Mouse (Mus musculus): ENCODE results near the gene Hsd17b14. TPM values are rescaled to one million over a fixed set of nuclear protein-coding genes. Genes with fewer than 3 reads are reported as not detected.
"Not testable (repeated sequence)": the region's sequence is repeated elsewhere in the genome, so short reads cannot be mapped to it uniquely, and the experiment has no call there.

Hsd17b14 gene
- total and polyA plus RNA-seq, 3 experiments = 6.0 to 34.9 (median 8.2) TPM

- ATAC-seq (ENCODE audit: extremely low read depth, insufficient number of reproducible peaks, low FRiP score, poor library complexity, severe bottlenecking) (no peak), DNase-seq (ENCODE audit: low spot score) (no peak)
- Histone ChIP-seq H3K4me1 (ENCODE audit: insufficient read depth, low read depth, low read length) (peaks cover 66% of the 10 kb centered on the region), H3K27me3 (ENCODE audit: insufficient read depth, low read length) (peaks cover 2% of the 10 kb centered on the region), H3K9me3 (replicated peaks) (no peaks in the 10 kb centered on the region), H3K36me3 (replicated peaks) (peaks cover 29% of the 10 kb centered on the region), H3K4me3 (ENCODE audit: low read depth, low read length) (peak overlapping the region; percentile 94)
- TF ChIP-seq GATA1 (IDR thresholded peaks at IDR 0.05; ENCODE audit: borderline replicate concordance, low read length) = no peak
- TF ChIP-seq GATA2 (IDR thresholded peaks at IDR 0.05; ENCODE audit: borderline replicate concordance, low read depth, low read length) = no peak
- no peak for TF ChIP-seq POLR2AphosphoS5 (IDR thresholded peaks at IDR 0.05; ENCODE audit: insufficient replicate concordance, low read depth, low read length)
- no peak for TF ChIP-seq CTCF (IDR thresholded peaks at IDR 0.05; ENCODE audit: low read depth, low read length)
- TF ChIP-seq TAL1 (conservative IDR thresholded peaks at IDR 0.05; ENCODE audit: low read depth, low read length) = no peak
These were observed 28.1 kb upstream of the Hsd17b14 start for GRCm38 (mm10) chr7:45526474-45527120.

GRCm38 (mm10) chr7:45527169-45527568, 27.5 kb upstream of the Hsd17b14 start:
- H3K36me3 ChIP-seq (replicated peaks) = peaks cover 24% of the 10 kb centered on the region
- not testable (repeated sequence) for H3K27me3 ChIP-seq (ENCODE audit: insufficient read depth, low read length); ATAC-seq (ENCODE audit: extremely low read depth, insufficient number of reproducible peaks, low FRiP score, poor library complexity, severe bottlenecking); DNase-seq (ENCODE audit: low spot score); H3K9me3 ChIP-seq (replicated peaks)
- peak overlapping the region; percentile 59; the same call in 1 of the 2 replicates for H3K4me3 ChIP-seq (ENCODE audit: low read depth, low read length)
- peaks cover 61% of the 10 kb centered on the region for H3K4me1 ChIP-seq (ENCODE audit: insufficient read depth, low read depth, low read length)

DNA sequence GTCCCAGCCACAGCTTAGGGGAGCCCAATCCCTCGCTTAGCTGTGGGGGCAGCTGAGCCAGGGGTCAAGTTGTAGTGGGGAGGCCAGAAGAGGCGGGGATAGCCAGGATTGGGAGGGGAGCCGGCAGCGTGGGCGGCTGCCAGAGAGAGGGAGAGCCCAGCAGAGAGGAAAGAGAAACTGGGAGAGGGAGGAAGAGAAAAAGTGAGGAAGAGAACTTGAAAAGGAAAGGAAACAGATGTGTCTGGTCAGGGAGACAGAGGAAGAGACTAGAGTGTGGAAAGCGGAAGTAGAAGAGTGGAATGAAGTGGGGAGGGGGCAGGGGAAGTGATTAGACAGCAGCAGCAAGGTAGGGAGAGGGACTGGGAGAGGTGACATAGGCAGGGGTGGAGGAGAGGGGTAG, 25.2 kb upstream of the Hsd17b14 start:
- peak; percentile 69 for DNase-seq (ENCODE audit: low spot score)

DNA sequence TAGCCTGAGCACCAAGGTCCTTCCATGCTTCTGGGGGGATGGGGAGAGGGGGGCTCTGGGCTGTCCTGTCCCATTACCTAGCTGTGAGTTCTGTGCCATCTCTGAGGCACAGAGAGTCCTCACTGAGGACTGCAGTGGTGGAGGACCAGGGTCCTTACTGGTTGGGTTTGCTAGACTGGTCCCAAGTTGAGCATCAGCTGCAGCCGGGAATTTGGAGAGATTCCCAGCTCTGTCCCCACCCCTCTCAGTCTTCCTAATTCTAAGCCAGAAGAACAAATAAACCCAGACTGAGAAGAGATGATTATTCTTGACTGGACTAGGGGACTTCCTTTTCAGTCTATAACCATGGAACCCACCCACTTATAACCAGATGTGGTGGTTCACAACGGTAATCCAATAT, 24.1 kb upstream of the Hsd17b14 start:
- Histone ChIP-seq H3K9me3 (replicated peaks) (no peaks in the 10 kb centered on the region), H3K27me3 (ENCODE audit: insufficient read depth, low read length) (peaks cover 22% of the 10 kb centered on the region), H3K4me1 (ENCODE audit: insufficient read depth, low read depth, low read length) (peaks cover 35% of the 10 kb centered on the region), H3K4me3 (ENCODE audit: low read depth, low read length) (no peak overlapping the region), H3K36me3 (replicated peaks) (no peaks in the 10 kb centered on the region)
- TF ChIP-seq TAL1 (conservative IDR thresholded peaks at IDR 0.05; ENCODE audit: low read depth, low read length) (no peak), GATA1 (IDR thresholded peaks at IDR 0.05; ENCODE audit: borderline replicate concordance, low read length) (no peak), POLR2AphosphoS5 (IDR thresholded peaks at IDR 0.05; ENCODE audit: insufficient replicate concordance, low read depth, low read length) (no peak), CTCF (IDR thresholded peaks at IDR 0.05; ENCODE audit: low read depth, low read length) (no peak), GATA2 (IDR thresholded peaks at IDR 0.05; ENCODE audit: borderline replicate concordance, low read depth, low read length) (no peak)
- no peak for DNase-seq (ENCODE audit: low spot score)
- ATAC-seq (ENCODE audit: extremely low read depth, insufficient number of reproducible peaks, low FRiP score, poor library complexity, severe bottlenecking) = no peak

More for the DNA sequence above, 25.2 kb upstream of the Hsd17b14 start:
- TF ChIP-seq GATA2 (IDR thresholded peaks at IDR 0.05; ENCODE audit: borderline replicate concordance, low read depth, low read length) = no peak
- no peak for TF ChIP-seq TAL1 (conservative IDR thresholded peaks at IDR 0.05; ENCODE audit: low read depth, low read length)
- no peak for TF ChIP-seq GATA1 (IDR thresholded peaks at IDR 0.05; ENCODE audit: borderline replicate concordance, low read length)
- TF ChIP-seq CTCF (IDR thresholded peaks at IDR 0.05; ENCODE audit: low read depth, low read length) = no peak
- TF ChIP-seq POLR2AphosphoS5 (IDR thresholded peaks at IDR 0.05; ENCODE audit: insufficient replicate concordance, low read depth, low read length) = no peak
- Histone ChIP-seq H3K27me3 (ENCODE audit: insufficient read depth, low read length) (peaks cover 19% of the 10 kb centered on the region), H3K4me1 (ENCODE audit: insufficient read depth, low read depth, low read length) (peaks cover 41% of the 10 kb centered on the region), H3K36me3 (replicated peaks) (peaks cover 3% of the 10 kb centered on the region), H3K4me3 (ENCODE audit: low read depth, low read length) (peak overlapping the region; percentile 57; the same call in 1 of the 2 replicates), H3K9me3 (replicated peaks) (no peaks in the 10 kb centered on the region)
- no peak for ATAC-seq (ENCODE audit: extremely low read depth, insufficient number of reproducible peaks, low FRiP score, poor library complexity, severe bottlenecking)

DNA sequence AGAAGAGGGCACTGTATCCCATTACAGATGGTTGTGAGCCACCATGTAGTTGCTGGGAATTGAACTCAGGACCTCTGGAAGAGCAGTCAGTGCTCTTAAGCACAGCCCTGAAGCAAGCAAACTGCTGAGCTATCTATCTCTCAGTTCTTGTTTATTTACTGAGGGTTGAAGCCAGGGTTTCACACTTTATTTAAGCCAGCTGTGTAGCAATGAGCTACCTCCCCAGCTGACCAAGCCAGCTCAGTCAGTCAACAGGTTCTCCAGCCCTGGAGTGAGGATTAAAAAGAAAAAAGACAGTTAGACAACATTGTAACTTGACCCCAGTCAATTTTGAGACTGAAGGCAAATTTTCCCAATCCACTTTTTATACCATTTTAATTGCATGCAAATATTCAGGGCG, 19.0 kb upstream of the Hsd17b14 start:
- H3K4me1 ChIP-seq (ENCODE audit: insufficient read depth, low read depth, low read length) = peaks cover 3% of the 10 kb centered on the region
- H3K9me3 ChIP-seq (replicated peaks) = no peaks in the 10 kb centered on the region
- peaks cover 55% of the 10 kb centered on the region for H3K27me3 ChIP-seq (ENCODE audit: insufficient read depth, low read length)
- DNase-seq (ENCODE audit: low spot score) (no peak), ATAC-seq (ENCODE audit: extremely low read depth, insufficient number of reproducible peaks, low FRiP score, poor library complexity, severe bottlenecking) (no peak)
- H3K36me3 ChIP-seq (replicated peaks) = no peaks in the 10 kb centered on the region
- no peak overlapping the region for H3K4me3 ChIP-seq (ENCODE audit: low read depth, low read length)
- TF ChIP-seq GATA2 (IDR thresholded peaks at IDR 0.05; ENCODE audit: borderline replicate concordance, low read depth, low read length) (no peak), GATA1 (IDR thresholded peaks at IDR 0.05; ENCODE audit: borderline replicate concordance, low read length) (no peak), CTCF (IDR thresholded peaks at IDR 0.05; ENCODE audit: low read depth, low read length) (no peak), POLR2AphosphoS5 (IDR thresholded peaks at IDR 0.05; ENCODE audit: insufficient replicate concordance, low read depth, low read length) (no peak), TAL1 (conservative IDR thresholded peaks at IDR 0.05; ENCODE audit: low read depth, low read length) (no peak)

DNA sequence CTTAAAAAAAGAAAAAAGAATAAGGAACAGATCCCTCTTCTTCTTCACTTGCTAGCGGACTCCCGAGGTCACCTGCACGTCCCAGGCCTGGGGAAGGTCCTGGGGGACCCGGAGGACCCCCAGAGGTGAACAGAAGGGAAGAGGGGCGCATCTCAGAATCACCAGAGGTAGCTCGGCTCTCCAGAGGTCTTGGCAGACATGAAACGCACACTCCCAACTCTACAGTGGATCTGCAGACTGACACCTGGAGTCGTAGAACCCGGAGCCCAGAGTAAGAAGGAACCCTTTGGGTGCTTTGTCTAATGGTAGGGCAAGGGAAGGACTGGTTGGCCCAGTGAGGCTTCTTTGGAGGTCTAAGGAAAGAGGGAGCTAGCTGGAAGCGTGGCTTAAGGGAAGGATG, 17.1 kb upstream of the Hsd17b14 start:
- ATAC-seq (ENCODE audit: extremely low read depth, insufficient number of reproducible peaks, low FRiP score, poor library complexity, severe bottlenecking) (no peak), DNase-seq (ENCODE audit: low spot score) (no peak)
- H3K27me3 ChIP-seq (ENCODE audit: insufficient read depth, low read length) = peaks cover 57% of the 10 kb centered on the region
- no peaks in the 10 kb centered on the region for H3K36me3 ChIP-seq (replicated peaks)
- H3K9me3 ChIP-seq (replicated peaks) = no peaks in the 10 kb centered on the region
- H3K4me3 ChIP-seq (ENCODE audit: low read depth, low read length) = no peak overlapping the region
- TF ChIP-seq GATA2 (IDR thresholded peaks at IDR 0.05; ENCODE audit: borderline replicate concordance, low read depth, low read length) (no peak), TAL1 (conservative IDR thresholded peaks at IDR 0.05; ENCODE audit: low read depth, low read length) (no peak), CTCF (IDR thresholded peaks at IDR 0.05; ENCODE audit: low read depth, low read length) (no peak), GATA1 (IDR thresholded peaks at IDR 0.05; ENCODE audit: borderline replicate concordance, low read length) (no peak), POLR2AphosphoS5 (IDR thresholded peaks at IDR 0.05; ENCODE audit: insufficient replicate concordance, low read depth, low read length) (no peak)
- H3K4me1 ChIP-seq (ENCODE audit: insufficient read depth, low read depth, low read length) = peaks cover 5% of the 10 kb centered on the region; the same call in 1 of the 2 replicates
